Mouse (Mus musculus): ENCODE measurements around the gene Lsm11. TPM values are rescaled to one million over a fixed set of nuclear protein-coding genes. Genes with fewer than 3 reads are reported as not detected.

The Lsm11 gene
- polyA plus RNA-seq, 1 experiment from 2014 or later = 2.3 TPM

GRCm38 (mm10) chr11:45907301-45907700 lies 37.4 kb downstream of the Lsm11 start:
- no peak for ATAC-seq (ENCODE audit: insufficient read depth)
- Histone ChIP-seq H3K36me3 (replicated peaks) (peaks cover 83% of the 10 kb centered on the region), H3K4me3 (replicated peaks) (no peak overlapping the region), H3K4me1 (replicated peaks) (peaks cover 23% of the 10 kb centered on the region), H3K27me3 (no peaks in the 10 kb centered on the region), H3K9ac (no peak overlapping the region), H3K27ac (replicated peaks) (no peak overlapping the region), H3K9me3 (replicated peaks) (no peaks in the 10 kb centered on the region), H3K4me2 (no peak overlapping the region)
- 80% methylated on average over 5 of the region's 5 CpGs for WGBS (ENCODE audit: insufficient replicate concordance)

GRCm38 (mm10) chr11:45906109-45906786 lies 38.5 kb downstream of the Lsm11 start:
- peak overlapping the region; percentile 29; the same call in 1 of the 2 replicates for H3K4me2 ChIP-seq
- H3K27ac ChIP-seq (replicated peaks) = peak overlapping the region; percentile 29
- WGBS (ENCODE audit: insufficient replicate concordance) = 26% methylated on average over 8 of the region's 8 CpGs
- 0 out of 2 replicates have a peak overlapping the region, but pooled peaks have one; percentile 13 for H3K9ac ChIP-seq
- H3K27me3 ChIP-seq = no peaks in the 10 kb centered on the region
- H3K36me3 ChIP-seq (replicated peaks) = peaks cover 79% of the 10 kb centered on the region
- peaks cover 23% of the 10 kb centered on the region for H3K4me1 ChIP-seq (replicated peaks)
- H3K4me3 ChIP-seq (replicated peaks) = no peak overlapping the region
- H3K9me3 ChIP-seq (replicated peaks) = no peaks in the 10 kb centered on the region
- ATAC-seq (ENCODE audit: insufficient read depth) = peak; percentile 94

- H3K4me2 ChIP-seq = no peak overlapping the region
- 77% methylated on average over 11 of the region's 11 CpGs for WGBS (ENCODE audit: insufficient replicate concordance)
- peaks cover 72% of the 10 kb centered on the region for H3K36me3 ChIP-seq (replicated peaks)
- no peaks in the 10 kb centered on the region for H3K27me3 ChIP-seq
- H3K9ac ChIP-seq = no peak overlapping the region
- H3K4me3 ChIP-seq (replicated peaks) = no peak overlapping the region
- peak overlapping the region; percentile 25; the same call in 1 of the 2 replicates for H3K27ac ChIP-seq (replicated peaks)
- H3K4me1 ChIP-seq (replicated peaks) = peaks cover 13% of the 10 kb centered on the region
- H3K9me3 ChIP-seq (replicated peaks) = no peaks in the 10 kb centered on the region
- no peak for ATAC-seq (ENCODE audit: insufficient read depth)
These were observed 44.3 kb downstream of the Lsm11 start for GRCm38 (mm10) chr11:45900233-45901015.

GRCm38 (mm10) chr11:45897392-45897791 lies 47.3 kb downstream of the Lsm11 start:
- H3K36me3 ChIP-seq (replicated peaks) = peaks cover 82% of the 10 kb centered on the region
- WGBS (ENCODE audit: insufficient replicate concordance) = 87% methylated on average over 2 of the region's 2 CpGs
- no peaks in the 10 kb centered on the region for H3K27me3 ChIP-seq
- no peaks in the 10 kb centered on the region for H3K9me3 ChIP-seq (replicated peaks)
- no peak overlapping the region for H3K27ac ChIP-seq (replicated peaks)
- H3K4me3 ChIP-seq (replicated peaks) = no peak overlapping the region
- no peak overlapping the region for H3K9ac ChIP-seq
- 0 out of 2 replicates have a peak, but pooled peaks cover 9% of the 10 kb centered on the region for H3K4me1 ChIP-seq (replicated peaks)
- ATAC-seq (ENCODE audit: insufficient read depth) = no peak
- no peak overlapping the region for H3K4me2 ChIP-seq

GRCm38 (mm10) chr11:45892861-45893360 lies 51.8 kb downstream of the Lsm11 start:
- no peak overlapping the region for H3K27ac ChIP-seq (replicated peaks)
- no peaks in the 10 kb centered on the region for H3K27me3 ChIP-seq
- 85% methylated on average over 5 of the region's 5 CpGs for WGBS (ENCODE audit: insufficient replicate concordance)
- H3K4me1 ChIP-seq (replicated peaks) = peaks cover 10% of the 10 kb centered on the region
- H3K9ac ChIP-seq = no peak overlapping the region
- no peaks in the 10 kb centered on the region for H3K9me3 ChIP-seq (replicated peaks)
- H3K36me3 ChIP-seq (replicated peaks) = peaks cover 92% of the 10 kb centered on the region
- no peak overlapping the region for H3K4me2 ChIP-seq
- H3K4me3 ChIP-seq (replicated peaks) = no peak overlapping the region
- ATAC-seq (ENCODE audit: insufficient read depth) = no peak

- no peak overlapping the region for H3K27ac ChIP-seq (replicated peaks)
- H3K4me1 ChIP-seq (replicated peaks) = peaks cover 15% of the 10 kb centered on the region
- peaks cover 100% of the 10 kb centered on the region for H3K36me3 ChIP-seq (replicated peaks)
- 87% methylated on average over 20 of the region's 20 CpGs for WGBS (ENCODE audit: insufficient replicate concordance)
- ATAC-seq (ENCODE audit: insufficient read depth) = no peak
- H3K27me3 ChIP-seq = no peaks in the 10 kb centered on the region
- no peaks in the 10 kb centered on the region for H3K9me3 ChIP-seq (replicated peaks)
- no peak overlapping the region for H3K9ac ChIP-seq
- H3K4me3 ChIP-seq (replicated peaks) = no peak overlapping the region
- no peak overlapping the region for H3K4me2 ChIP-seq
These were observed 54.3 kb downstream of the Lsm11 start for GRCm38 (mm10) chr11:45890423-45890822.

- no peak overlapping the region for H3K4me2 ChIP-seq
- 61% methylated on average over 3 of the region's 3 CpGs for WGBS (ENCODE audit: insufficient replicate concordance)
- no peaks in the 10 kb centered on the region for H3K27me3 ChIP-seq
- peaks cover 100% of the 10 kb centered on the region for H3K36me3 ChIP-seq (replicated peaks)
- H3K9ac ChIP-seq = no peak overlapping the region
- H3K4me1 ChIP-seq (replicated peaks) = peaks cover 18% of the 10 kb centered on the region
- no peak for ATAC-seq (ENCODE audit: insufficient read depth)
- 0 out of 2 replicates have a peak overlapping the region, but pooled peaks have one; percentile 29 for H3K27ac ChIP-seq (replicated peaks)
- H3K4me3 ChIP-seq (replicated peaks) = no peak overlapping the region
- H3K9me3 ChIP-seq (replicated peaks) = no peaks in the 10 kb centered on the region
These were observed 54.8 kb downstream of the Lsm11 start for GRCm38 (mm10) chr11:45889981-45890380.

- peak overlapping the region; percentile 62 for H3K27ac ChIP-seq (replicated peaks)
- WGBS (ENCODE audit: insufficient replicate concordance) = 74% methylated on average over 9 of the region's 9 CpGs
- H3K4me2 ChIP-seq = peak overlapping the region; percentile 14; the same call in 1 of the 2 replicates
- H3K4me1 ChIP-seq (replicated peaks) = peaks cover 21% of the 10 kb centered on the region
- H3K9ac ChIP-seq = no peak overlapping the region
- ATAC-seq (ENCODE audit: insufficient read depth) = peak; percentile 67
- peaks cover 97% of the 10 kb centered on the region for H3K36me3 ChIP-seq (replicated peaks)
- no peaks in the 10 kb centered on the region for H3K27me3 ChIP-seq
- H3K9me3 ChIP-seq (replicated peaks) = no peaks in the 10 kb centered on the region
- H3K4me3 ChIP-seq (replicated peaks) = no peak overlapping the region
These were observed 56.2 kb downstream of the Lsm11 start for GRCm38 (mm10) chr11:45888471-45889030.

GRCm38 (mm10) chr11:45886596-45886995 lies 58.1 kb downstream of the Lsm11 start:
- no peaks in the 10 kb centered on the region for H3K9me3 ChIP-seq (replicated peaks)
- H3K27ac ChIP-seq (replicated peaks) = no peak overlapping the region
- no peak overlapping the region for H3K4me2 ChIP-seq
- WGBS (ENCODE audit: insufficient replicate concordance) = 87% methylated on average over 5 of the region's 5 CpGs
- H3K36me3 ChIP-seq (replicated peaks) = peaks cover 81% of the 10 kb centered on the region
- H3K9ac ChIP-seq = no peak overlapping the region
- no peak for ATAC-seq (ENCODE audit: insufficient read depth)
- H3K4me1 ChIP-seq (replicated peaks) = peaks cover 29% of the 10 kb centered on the region
- H3K27me3 ChIP-seq = no peaks in the 10 kb centered on the region
- no peak overlapping the region for H3K4me3 ChIP-seq (replicated peaks)

GRCm38 (mm10) chr11:45885606-45886230 lies 59.0 kb downstream of the Lsm11 start:
- no peak overlapping the region for H3K4me3 ChIP-seq (replicated peaks)
- no peak for ATAC-seq (ENCODE audit: insufficient read depth)
- no peak overlapping the region for H3K4me2 ChIP-seq
- peaks cover 72% of the 10 kb centered on the region for H3K36me3 ChIP-seq (replicated peaks)
- no peak overlapping the region for H3K27ac ChIP-seq (replicated peaks)
- WGBS (ENCODE audit: insufficient replicate concordance) = 85% methylated on average over 5 of the region's 5 CpGs
- peaks cover 34% of the 10 kb centered on the region for H3K4me1 ChIP-seq (replicated peaks)
- no peaks in the 10 kb centered on the region for H3K9me3 ChIP-seq (replicated peaks)
- no peak overlapping the region for H3K9ac ChIP-seq
- no peaks in the 10 kb centered on the region for H3K27me3 ChIP-seq

All from liver, embryonic 15.5 days (tissue).